Mouse (Mus musculus): ENCODE results near the gene B4galt1.
A peak's percentile ranks its signal among the peaks of the same experiment; 100 is the strongest.

B4galt1 gene

GRCm38 (mm10) chr4:40781797-40782495, 71.9 kb downstream of the B4galt1 start:
- no peak for DNase-seq (ENCODE audit: low read depth, low spot score)

GRCm38 (mm10) chr4:40781143-40781542, 72.7 kb downstream of the B4galt1 start:
- peak; percentile 91 for DNase-seq (ENCODE audit: low read depth, low spot score)

- DNase-seq (ENCODE audit: low read depth, low spot score) = no peak
Measured at GRCm38 (mm10) chr4:40778656-40779055, 75.1 kb downstream of the B4galt1 start.

GRCm38 (mm10) chr4:40777116-40777515, 76.7 kb downstream of the B4galt1 start:
- DNase-seq (ENCODE audit: low read depth, low spot score) = peak; percentile 44

GRCm38 (mm10) chr4:40776416-40776815, 77.4 kb downstream of the B4galt1 start:
- DNase-seq (ENCODE audit: low read depth, low spot score) = peak; percentile 59

GRCm38 (mm10) chr4:40774279-40775259, 79.2 kb downstream of the B4galt1 start:
- peak; percentile 88 for DNase-seq (ENCODE audit: low read depth, low spot score)

GRCm38 (mm10) chr4:40759876-40760275, 93.9 kb downstream of the B4galt1 start:
- DNase-seq (ENCODE audit: low read depth, low spot score) = no peak

GRCm38 (mm10) chr4:40757780-40758420, 95.9 kb downstream of the B4galt1 start, which contains the start of gene Smu1:
Gene Smu1 (minus strand): TSS chr4:40757923.
- peak; percentile 98 for DNase-seq (ENCODE audit: low read depth, low spot score)

GRCm38 (mm10) chr4:40757157-40757779, 96.5 kb downstream of the B4galt1 start:
- peak; percentile 76 for DNase-seq (ENCODE audit: low read depth, low spot score)

All from R1 (cell line).